Mouse (Mus musculus): ENCODE data around the gene Prkaa1.
A peak's percentile ranks its signal among the peaks of the same experiment; 100 is the strongest.
"Not testable (repeated sequence)": the region's sequence is repeated elsewhere in the genome, so short reads cannot be mapped to it uniquely, and the experiment has no call there.

The Prkaa1 gene

GRCm38 (mm10) chr15:5165121-5165773, 21.6 kb downstream of the Prkaa1 start:
- no peak for DNase-seq (ENCODE audit: low spot score in 2 of 2)

- no peak for DNase-seq (ENCODE audit: low spot score in 2 of 2)
Measured at GRCm38 (mm10) chr15:5173217-5173820, 29.7 kb downstream of the Prkaa1 start.

GRCm38 (mm10) chr15:5184668-5185330, 41.1 kb downstream of the Prkaa1 start:
- no peak for DNase-seq (ENCODE audit: low spot score in 2 of 2)

- DNase-seq (ENCODE audit: low spot score in 2 of 2), result peak; percentile 46 to 67
Measured at GRCm38 (mm10) chr15:5185366-5186292, 42.0 kb downstream of the Prkaa1 start, which contains the start of gene Ttc33. Ttc33 (plus strand) TSS chr15:5185525.

GRCm38 (mm10) chr15:5186293-5186675, 42.6 kb downstream of the Prkaa1 start:
- DNase-seq (ENCODE audit: low spot score in 2 of 2), result no peak

GRCm38 (mm10) chr15:5187116-5187515, 43.5 kb downstream of the Prkaa1 start:
- no peak for DNase-seq (ENCODE audit: low spot score in 2 of 2)

GRCm38 (mm10) chr15:5188029-5188428, 44.4 kb downstream of the Prkaa1 start:
- no peak for DNase-seq (ENCODE audit: low spot score in 2 of 2)

- DNase-seq (ENCODE audit: low spot score in 2 of 2), result no peak
Measured at GRCm38 (mm10) chr15:5189504-5190093, 45.9 kb downstream of the Prkaa1 start.

- no peak for DNase-seq (ENCODE audit: low spot score in 2 of 2)
Measured at GRCm38 (mm10) chr15:5193833-5194232, 50.2 kb downstream of the Prkaa1 start.

- DNase-seq (ENCODE audit: low spot score in 2 of 2), result no peak
Measured at GRCm38 (mm10) chr15:5194446-5194845, 50.8 kb downstream of the Prkaa1 start.

- no peak for DNase-seq (ENCODE audit: low spot score in 2 of 2)
Measured at GRCm38 (mm10) chr15:5194931-5195330, 51.3 kb downstream of the Prkaa1 start.

GRCm38 (mm10) chr15:5195987-5196514, 52.4 kb downstream of the Prkaa1 start:
- DNase-seq (ENCODE audit: low spot score in 2 of 2), result no peak

GRCm38 (mm10) chr15:5196691-5197090, 53.0 kb downstream of the Prkaa1 start:
- DNase-seq (ENCODE audit: low spot score in 2 of 2), result no peak

GRCm38 (mm10) chr15:5205222-5205621, 61.6 kb downstream of the Prkaa1 start:
- DNase-seq (ENCODE audit: low spot score in 2 of 2), result no peak

GRCm38 (mm10) chr15:5209116-5209515, 65.5 kb downstream of the Prkaa1 start:
- DNase-seq (ENCODE audit: low spot score in 2 of 2), result no peak

- no peak for DNase-seq (ENCODE audit: low spot score in 2 of 2)
Measured at GRCm38 (mm10) chr15:5220491-5220890, 76.8 kb downstream of the Prkaa1 start.

- DNase-seq (ENCODE audit: low spot score in 2 of 2), result not testable (repeated sequence)
Measured at GRCm38 (mm10) chr15:5230746-5231145, 87.1 kb downstream of the Prkaa1 start.
